Mouse (Mus musculus) spleen, adult 2 months (tissue): Measurements from ENCODE around the gene Tnfrsf23.

Source experiments
- CTCF ChIP-seq: fragments of 200-500 bp; IDR thresholded peaks from 2 replicates; pipeline ENCODE4 v1.5.1; 2011; ENCODE audit warnings: mild to moderate bottlenecking, inconsistent platforms; ENCODE audit not compliant: insufficient read depth, insufficient read length, insufficient replicate concordance; ENCODE audit errors: extremely low read depth
- POLR2A ChIP-seq: fragments of 200-500 bp; IDR thresholded peaks from 2 replicates; pipeline ENCODE4 v1.6.1; 2011; ENCODE audit warnings: low read depth, low read length, inconsistent platforms

DNA sequence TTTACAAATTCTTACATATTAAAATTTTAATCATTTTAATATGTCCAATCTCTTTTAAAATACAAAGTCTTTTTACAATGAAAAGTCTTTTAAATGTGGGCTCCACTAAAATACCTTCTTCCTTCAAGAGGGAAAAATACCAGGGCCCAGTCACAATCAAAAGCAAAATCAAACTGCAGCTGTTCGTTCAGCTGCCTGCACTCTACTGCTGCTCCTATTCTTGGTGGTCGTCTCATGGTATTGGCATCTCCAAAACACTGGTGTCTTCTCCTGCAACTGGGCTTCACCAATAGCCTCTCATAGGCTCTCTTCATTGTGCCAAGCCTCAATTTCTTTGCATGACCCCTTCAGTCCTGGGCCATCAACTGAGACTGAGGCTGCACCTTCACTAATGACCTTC, 22.2 kb downstream of the Tnfrsf23 start:
- TF ChIP-seq CTCF (no peak), POLR2A (no peak)
